Mouse (Mus musculus) c-Kit-positive CD71-positive TER-119-negative erythroid progenitor cells, embryonic 14.5 days (primary cell): Measurements from ENCODE around the gene Rps6ka6.

ENCODE experiments used
- DNase-seq: peaks from one replicate; pipeline ENCODE4 v3.0.0-alpha.2; 2013; ENCODE audit warnings: low read depth

Gene Rps6ka6

DNA sequence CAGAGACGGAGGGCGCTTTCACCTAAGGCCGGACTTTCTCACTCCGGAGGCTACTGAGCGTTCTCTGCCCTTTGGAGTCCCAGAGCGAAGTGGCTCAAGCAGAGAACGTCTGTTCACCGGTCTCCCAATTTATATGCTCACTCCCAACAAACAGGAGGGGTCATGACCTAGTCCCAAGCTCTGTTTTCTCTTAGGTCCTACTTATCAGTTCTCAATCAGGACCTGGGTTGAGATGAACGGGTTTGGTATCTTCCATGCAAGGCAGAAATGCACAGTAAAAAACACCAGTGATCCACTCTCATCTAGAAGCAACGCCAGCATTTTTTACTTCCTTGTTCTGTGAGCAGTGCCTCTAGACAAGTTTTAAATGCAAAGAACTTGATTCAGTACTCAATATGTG is at the start of gene Rps6ka6:
Gene Rps6ka6, minus strand, starts transcription at position 101 of the 400 bp plus-strand sequence.
- no peak for DNase-seq

GRCm38 (mm10) chrX:111577044-111577443 is 39.3 kb upstream of the Rps6ka6 start:
- DNase-seq: no peak

GRCm38 (mm10) chrX:111518206-111518605 is 19.6 kb downstream of the Rps6ka6 start:
- no peak for DNase-seq

DNA sequence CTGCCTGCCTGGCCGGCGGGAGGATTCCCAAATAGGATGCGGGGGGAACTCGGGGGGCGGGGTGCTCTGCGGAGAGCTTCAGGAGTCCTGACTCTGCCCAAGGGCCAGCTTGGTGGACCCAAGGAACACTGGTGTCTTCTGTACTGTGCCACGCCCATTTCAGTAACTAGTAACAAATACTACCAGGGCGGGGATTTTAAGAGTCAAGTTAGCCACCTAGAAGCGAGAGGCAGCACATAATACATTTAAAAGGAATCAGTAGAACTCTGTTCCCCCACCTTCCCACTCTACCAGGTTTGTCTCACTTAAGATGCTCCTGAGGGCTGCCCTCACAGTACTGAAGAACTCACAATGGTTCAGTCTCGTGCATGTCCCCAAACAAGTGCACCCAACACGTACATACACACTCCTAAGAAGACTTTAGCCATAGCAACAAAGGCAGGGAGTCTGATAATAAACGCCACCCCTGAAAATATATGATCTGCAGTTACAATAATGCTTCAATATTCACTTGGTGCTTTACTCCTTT is 74.1 kb downstream of the Rps6ka6 start:
- DNase-seq: no peak

- no peak for DNase-seq
Measured at GRCm38 (mm10) chrX:111462833-111463564, 74.8 kb downstream of the Rps6ka6 start.

- DNase-seq: no peak
Measured at GRCm38 (mm10) chrX:111462495-111462832, 75.3 kb downstream of the Rps6ka6 start.

DNA sequence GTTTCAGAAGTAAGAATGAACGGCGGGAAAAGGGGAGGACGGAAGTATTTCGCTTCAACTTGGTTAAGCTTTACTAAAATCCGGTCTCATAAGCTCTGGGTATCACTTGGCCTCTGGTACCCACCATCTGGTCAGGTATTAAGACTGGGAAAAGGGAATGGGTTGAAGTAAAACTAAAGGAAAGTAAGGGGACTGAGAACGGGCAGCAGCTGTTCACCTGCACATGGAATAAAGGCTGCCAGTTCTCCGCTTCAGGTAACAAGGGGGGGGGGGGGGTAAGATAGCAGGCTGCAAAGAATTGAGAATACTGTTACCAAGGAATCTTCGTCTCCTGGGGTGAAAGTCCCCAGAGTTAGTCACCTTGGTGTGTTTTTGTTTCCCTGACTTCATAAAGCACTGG is 75.7 kb downstream of the Rps6ka6 start:
- DNase-seq: no peak

- DNase-seq: no peak
Measured at GRCm38 (mm10) chrX:111460166-111460565, 77.6 kb downstream of the Rps6ka6 start.

GRCm38 (mm10) chrX:111436571-111436970 is 101.2 kb downstream of the Rps6ka6 start:
- no peak for DNase-seq

DNA sequence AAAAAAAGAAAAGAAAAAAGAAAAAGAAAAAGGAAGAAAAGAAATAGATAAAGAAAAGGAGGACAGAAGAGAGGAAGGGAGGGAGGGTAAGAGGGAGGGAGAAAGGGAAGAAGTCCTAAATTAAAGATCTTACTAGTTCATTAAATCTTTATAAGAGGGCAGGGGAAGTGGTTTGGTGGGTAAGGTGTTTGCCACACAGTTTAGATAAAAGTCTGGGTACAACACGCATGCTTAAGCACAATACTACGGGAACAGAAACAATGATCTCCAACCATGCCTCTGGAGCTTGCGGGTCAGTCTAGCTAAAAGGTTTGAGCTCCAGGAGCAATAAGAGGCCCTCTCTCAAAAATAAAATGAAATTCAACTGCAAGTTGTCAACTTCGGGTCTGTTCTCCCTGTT is 123.0 kb downstream of the Rps6ka6 start:
- no peak for DNase-seq

DNA sequence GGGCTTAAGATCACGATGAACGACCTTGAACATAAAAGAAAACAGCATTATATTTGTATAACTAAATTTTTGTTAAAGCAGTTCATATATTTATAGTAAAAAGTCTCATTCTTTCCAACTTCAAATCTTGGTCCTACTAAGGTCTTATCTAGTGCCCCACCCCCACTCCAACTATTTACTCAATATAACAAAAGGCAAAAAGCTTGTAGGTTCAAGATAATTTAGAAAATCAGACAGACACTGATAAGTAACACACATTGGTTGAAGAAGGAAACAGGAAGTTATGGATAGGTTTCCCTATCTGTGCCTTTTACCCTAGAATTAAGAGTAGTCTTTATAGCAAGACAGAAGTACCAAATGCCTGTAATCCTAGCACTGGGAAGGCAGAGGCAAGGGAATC is 132.9 kb downstream of the Rps6ka6 start:
- DNase-seq: no peak

DNA sequence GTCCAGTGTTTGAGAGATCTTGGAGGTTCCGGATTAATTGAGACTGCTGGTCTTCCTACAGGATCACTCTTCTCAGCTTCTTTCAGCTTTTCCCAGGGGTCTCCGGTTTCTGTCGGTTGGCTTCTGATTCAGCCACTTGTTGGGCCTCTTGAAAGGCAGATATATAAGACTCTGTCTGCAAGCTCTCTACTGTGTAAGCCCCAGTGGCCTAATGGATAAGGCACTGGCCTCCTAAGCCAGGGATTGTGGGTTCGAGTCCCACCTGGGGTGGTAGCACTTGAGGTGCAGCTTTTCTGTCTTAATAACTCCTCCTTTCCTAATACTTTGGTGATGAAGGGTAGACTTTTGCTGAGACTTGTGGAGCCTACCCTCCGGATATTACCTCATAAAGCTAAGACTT is 160.7 kb downstream of the Rps6ka6 start:
- DNase-seq: no peak

GRCm38 (mm10) chrX:111374177-111374576 is 163.6 kb downstream of the Rps6ka6 start:
- no peak for DNase-seq
